Comparison of ENCODE assay signal across 11 mouse cellular contexts in genomic region chr5:44553765-44554352, GRCm38 (mm10).
DNase-seq lines count a peak whose midpoint lies in the region; ATAC-seq lines count a peak whose summit lies in the region.
"Had no signal": no experiment of that assay in that cellular context is flagged by ENCODE, and none has a peak within 500 bp of the region (broad histone marks: within the 10 kb centered on the region; RNA-seq: fewer than 3 reads in every experiment).

No protein-coding gene starts in this region.

- no peak overlapping the region for H3K4me2 ChIP-seq in hindbrain, embryonic 12.5 days (replicated peaks)
- H3K4me2 ChIP-seq in limb, embryonic 11.5 days (ENCODE audit: low read depth, severe bottlenecking) = no peak overlapping the region
- H3K4me2 ChIP-seq: embryonic facial prominence, embryonic 15.5 days; liver, embryonic 15.5 days; midbrain, embryonic 12.5 days had no signal

- H3K9me3 ChIP-seq in hindbrain, embryonic 10.5 days = no peaks in the 10 kb centered on the region
- H3K9me3 ChIP-seq in hindbrain, embryonic 12.5 days (replicated peaks) = no peaks in the 10 kb centered on the region
- H3K9me3 ChIP-seq in limb, embryonic 11.5 days (ENCODE audit: control insufficient read depth, low read length) = no peaks in the 10 kb centered on the region
- H3K9me3 ChIP-seq: embryonic facial prominence, embryonic 15.5 days; liver, embryonic 15.5 days; midbrain, embryonic 12.5 days had no signal

- no peak overlapping the region for H3K9ac ChIP-seq in hindbrain, embryonic 12.5 days
- no peak overlapping the region for H3K9ac ChIP-seq in limb, embryonic 11.5 days (ENCODE audit: low read length)
- H3K9ac ChIP-seq: embryonic facial prominence, embryonic 15.5 days; liver, embryonic 15.5 days; midbrain, embryonic 12.5 days had no signal

- H3K27ac ChIP-seq in hindbrain, embryonic 10.5 days = no peak overlapping the region
- no peak overlapping the region for H3K27ac ChIP-seq in hindbrain, embryonic 12.5 days
- H3K27ac ChIP-seq in limb, embryonic 11.5 days (replicated peaks; ENCODE audit: low read depth, low read length) = no peak overlapping the region
- H3K27ac ChIP-seq: layer of hippocampus, adult 2 months; liver, embryonic 15.5 days; midbrain, embryonic 12.5 days had no signal

- H3K36me3 ChIP-seq in hindbrain, embryonic 10.5 days = no peaks in the 10 kb centered on the region
- no peaks in the 10 kb centered on the region for H3K36me3 ChIP-seq in hindbrain, embryonic 12.5 days
- H3K36me3 ChIP-seq in limb, embryonic 11.5 days (ENCODE audit: control insufficient read depth, insufficient read depth, low read length) = no peaks in the 10 kb centered on the region
- H3K36me3 ChIP-seq: embryonic facial prominence, embryonic 15.5 days; liver, embryonic 15.5 days; midbrain, embryonic 12.5 days had no signal

- DNase-seq in hindbrain, embryonic 10.5 days (ENCODE audit: low spot score) = peak; percentile 18
- DNase-seq in embryo, embryonic 11 days = peak; percentile 44
- peak; percentile 28 for DNase-seq in kidney, adult 11 months
- DNase-seq in limb, embryonic 11.5 days (ENCODE audit: low spot score) = peak; percentile 44
- no peak for DNase-seq in natural killer cell, adult 2 months (ENCODE audit: low spot score in 2 of 2)
- DNase-seq in layer of hippocampus, adult 11-12 months (ENCODE audit: low spot score) = no peak

- 0 out of 2 replicates have a peak, but pooled peaks cover 7% of the 10 kb centered on the region for H3K4me1 ChIP-seq in hindbrain, embryonic 10.5 days (replicated peaks)
- no peaks in the 10 kb centered on the region for H3K4me1 ChIP-seq in hindbrain, embryonic 12.5 days
- H3K4me1 ChIP-seq in limb, embryonic 11.5 days (ENCODE audit: control insufficient read depth, insufficient read depth, low read length) = 0 out of 2 replicates have a peak, but pooled peaks cover 4% of the 10 kb centered on the region
- H3K4me1 ChIP-seq: embryonic facial prominence, embryonic 15.5 days; liver, embryonic 15.5 days had no signal

- ATAC-seq in hindbrain, embryonic 12.5 days (ENCODE audit: low FRiP score) = no peak
- no peak for ATAC-seq in limb, embryonic 11.5 days (ENCODE audit: insufficient number of reproducible peaks, low FRiP score, low TSS enrichment, low read depth)

- WGBS in hindbrain, embryonic 10.5 days = 72% methylated on average over 11 of the region's 11 CpGs
- 75% methylated on average over 11 of the region's 11 CpGs for WGBS in hindbrain, embryonic 12.5 days
- 57% methylated on average over 11 of the region's 11 CpGs for WGBS in limb, embryonic 11.5 days

- H3K4me3 ChIP-seq in hindbrain, embryonic 10.5 days = no peak overlapping the region
- H3K4me3 ChIP-seq in hindbrain, embryonic 12.5 days = no peak overlapping the region
- no peak overlapping the region for H3K4me3 ChIP-seq in limb, embryonic 11.5 days (ENCODE audit: low read depth, low read length)
- H3K4me3 ChIP-seq: embryonic facial prominence, embryonic 15.5 days; layer of hippocampus, adult 2 months; liver, embryonic 15.5 days; midbrain, embryonic 12.5 days had no signal

- H3K27me3 ChIP-seq in hindbrain, embryonic 10.5 days (ENCODE audit: insufficient read depth, poor library complexity, severe bottlenecking) = no peaks in the 10 kb centered on the region
- H3K27me3 ChIP-seq in hindbrain, embryonic 12.5 days = no peaks in the 10 kb centered on the region
- no peaks in the 10 kb centered on the region for H3K27me3 ChIP-seq in limb, embryonic 11.5 days (ENCODE audit: control insufficient read depth, insufficient read depth, low read length)
- H3K27me3 ChIP-seq: embryonic facial prominence, embryonic 15.5 days; liver, embryonic 15.5 days; midbrain, embryonic 12.5 days had no signal

Comparison
In these comparisons a context has a peak if more than half of its experiments do, and no peak if none do; other contexts are left out.
1. DNase-seq: peak in hindbrain, embryonic 10.5 days (single experiment), embryo, embryonic 11 days (single experiment), kidney, adult 11 months (single experiment) and limb, embryonic 11.5 days (single experiment); none in natural killer cell, adult 2 months (0 of 2) and layer of hippocampus, adult 11-12 months (single experiment).